8 mouse cellular contexts compared by ENCODE assay signal in genomic region chr16:45724742-45725102, GRCm38 (mm10). TPM values are rescaled to one million over a fixed set of nuclear protein-coding genes. Genes with fewer than 3 reads are reported as not detected.
DNase-seq lines count a peak whose midpoint lies in the region; ATAC-seq and TF ChIP-seq lines count a peak whose summit lies in the region.

No protein-coding gene starts in this region.

- ATAC-seq in megakaryocyte, adult 5-6 weeks (ENCODE audit: poor library complexity, severe bottlenecking), result no peak
- peak; percentile 22; the same call in 1 of the 2 replicates for ATAC-seq in intestine, postnatal 0 days
- ATAC-seq in neural tube, embryonic 15.5 days (ENCODE audit: low FRiP score), result peak; percentile 67; the same call in 1 of the 2 replicates

- H3K9me3 ChIP-seq in megakaryocyte, embryonic 14.5 days, result no peaks in the 10 kb centered on the region
- H3K9me3 ChIP-seq in intestine, postnatal 0 days (ENCODE audit: control insufficient read depth), result no peaks in the 10 kb centered on the region
- no peaks in the 10 kb centered on the region for H3K9me3 ChIP-seq in neural tube, embryonic 15.5 days (replicated peaks)

- no peak overlapping the region for H3K27ac ChIP-seq in intestine, postnatal 0 days (ENCODE audit: low read depth, low read length)
- peak overlapping the region; percentile 97 for H3K27ac ChIP-seq in neural tube, embryonic 15.5 days (replicated peaks)

- H3K4me2 ChIP-seq in intestine, postnatal 0 days (replicated peaks; ENCODE audit: low read depth), result peak overlapping the region; percentile 82
- peak overlapping the region; percentile 72 for H3K4me2 ChIP-seq in neural tube, embryonic 15.5 days

- H3K27me3 ChIP-seq in megakaryocyte, embryonic 14.5 days (replicated peaks), result peaks cover 45% of the 10 kb centered on the region
- no peaks in the 10 kb centered on the region for H3K27me3 ChIP-seq in intestine, postnatal 0 days (replicated peaks; ENCODE audit: control insufficient read depth, insufficient read depth, low read length)
- no peaks in the 10 kb centered on the region for H3K27me3 ChIP-seq in neural tube, embryonic 15.5 days (replicated peaks)

- peak; percentile 86 for DNase-seq in embryo, embryonic 10.5 days (ENCODE audit: low spot score)
- no peak for DNase-seq in embryo, embryonic 10 days (ENCODE audit: low spot score)
- no peak for DNase-seq in urinary bladder, adult 18-20 months (ENCODE audit: low spot score in 2 of 2)
- DNase-seq in gastrocnemius, adult 18-20 months (ENCODE audit: low spot score), result no peak

- H3K36me3 ChIP-seq in megakaryocyte, embryonic 14.5 days (replicated peaks; ENCODE audit: low read length), result peaks cover 18% of the 10 kb centered on the region
- H3K36me3 ChIP-seq in intestine, postnatal 0 days (ENCODE audit: control insufficient read depth, insufficient read depth), result no peaks in the 10 kb centered on the region
- H3K36me3 ChIP-seq in neural tube, embryonic 15.5 days, result peaks cover 7% of the 10 kb centered on the region; the same call in 1 of the 2 replicates

- peak overlapping the region; percentile 82 for H3K4me3 ChIP-seq in megakaryocyte, embryonic 14.5 days (replicated peaks)
- H3K4me3 ChIP-seq in intestine, postnatal 0 days (ENCODE audit: low read depth, low read length), result peak overlapping the region; percentile 44
- peak overlapping the region; percentile 64 for H3K4me3 ChIP-seq in neural tube, embryonic 15.5 days (replicated peaks)

- no peak for TF ChIP-seq CTCF in intestine, postnatal 0 days (IDR thresholded peaks at IDR 0.05; ENCODE audit: low read depth)

- H3K9ac ChIP-seq in intestine, postnatal 0 days (ENCODE audit: low read depth, low read length), result 0 out of 2 replicates have a peak overlapping the region, but pooled peaks have one; percentile 26
- H3K9ac ChIP-seq in neural tube, embryonic 15.5 days (replicated peaks), result peak overlapping the region; percentile 79

- peaks cover 15% of the 10 kb centered on the region for H3K4me1 ChIP-seq in megakaryocyte, embryonic 14.5 days
- H3K4me1 ChIP-seq in intestine, postnatal 0 days (replicated peaks; ENCODE audit: control insufficient read depth, insufficient read depth, low read length), result no peaks in the 10 kb centered on the region
- peaks cover 41% of the 10 kb centered on the region for H3K4me1 ChIP-seq in neural tube, embryonic 15.5 days

- 4% methylated on average over 10 of the region's 10 CpGs for WGBS in intestine, postnatal 0 days
- WGBS in neural tube, embryonic 15.5 days, result 2% methylated on average over 10 of the region's 10 CpGs

RNA-seq across cellular contexts. Expression of gene Tagln3, which starts 0.3 kb away (rescaled TPM):
- polyA plus RNA-seq in megakaryocyte, embryonic 14.5 days (2012; ENCODE audit: insufficient read depth, low replicate concordance), result not detected in 2 replicates
- total RNA-seq in megakaryocyte, adult 5-6 weeks (2015), result 1.0 TPM in 1 of 2 replicates, not detected in the other
- 0.55 TPM in 1 of 2 replicates, not detected in the other for total RNA-seq in megakaryocyte, adult 5-6 weeks (2017)
- 10.7 and 13.7 TPM in 2 replicates for polyA plus RNA-seq in intestine, postnatal 0 days (2015; fragmentation: Nextera tagmentation; extraction: Ambion mirVana)
- polyA plus RNA-seq in neural tube, embryonic 15.5 days (2015; fragmentation: Nextera tagmentation; extraction: Ambion mirVana), result 451 and 532 TPM in 2 replicates
- total RNA-seq in gastrocnemius, adult 18-20 months (2021), result under 1 TPM; 0.18 to 0.47 TPM

RNA-seq across cellular contexts. Expression of gene Abhd10, which starts 18.0 kb away (rescaled TPM):
- polyA plus RNA-seq in megakaryocyte, embryonic 14.5 days (2012; ENCODE audit: insufficient read depth, low replicate concordance), result 3.0 and 4.5 TPM in 2 replicates
- total RNA-seq in megakaryocyte, adult 5-6 weeks (2015), result 20.0 and 21.9 TPM in 2 replicates
- total RNA-seq in megakaryocyte, adult 5-6 weeks (2017), result 19.6 and 20.3 TPM in 2 replicates
- 22.4 and 24.6 TPM in 2 replicates for polyA plus RNA-seq in intestine, postnatal 0 days (2015; fragmentation: Nextera tagmentation; extraction: Ambion mirVana)
- polyA plus RNA-seq in neural tube, embryonic 15.5 days (2015; fragmentation: Nextera tagmentation; extraction: Ambion mirVana), result 38.7 and 41.1 TPM in 2 replicates
- total RNA-seq in gastrocnemius, adult 18-20 months (2021), result 10 to 100 TPM; 11.3 to 13.8 TPM

RNA-seq across cellular contexts. Expression of gene Tmprss7, which starts 31.3 kb away (rescaled TPM):
- 2.4 and 4.5 TPM in 2 replicates for polyA plus RNA-seq in megakaryocyte, embryonic 14.5 days (2012; ENCODE audit: insufficient read depth, low replicate concordance)
- not detected in 2 replicates for total RNA-seq in megakaryocyte, adult 5-6 weeks (2015)
- 0.04 and 0.11 TPM in 2 replicates for total RNA-seq in megakaryocyte, adult 5-6 weeks (2017)
- 0.21 and 0.22 TPM in 2 replicates for polyA plus RNA-seq in intestine, postnatal 0 days (2015; fragmentation: Nextera tagmentation; extraction: Ambion mirVana)
- polyA plus RNA-seq in neural tube, embryonic 15.5 days (2015; fragmentation: Nextera tagmentation; extraction: Ambion mirVana), result 0.46 and 0.49 TPM in 2 replicates
- total RNA-seq in gastrocnemius, adult 18-20 months (2021), result not detected

Comparison
In these comparisons a context has a peak if more than half of its experiments do, and no peak if none do; other contexts are left out.
1. RNA of gene Tagln3, which starts 0.3 kb away (polyA plus RNA-seq): 451 to 532 TPM in neural tube, embryonic 15.5 days; 10.7 to 13.7 TPM in intestine, postnatal 0 days and not detected in megakaryocyte, embryonic 14.5 days; every median in the first group is over 10 times any median in the second.
2. Peak in every context shown above with its lines, with median percentiles within 50 percentile points of each other: H3K4me3 ChIP-seq.